Mouse (Mus musculus) forebrain, embryonic 10.5 days (tissue): ENCODE data around the gene Zbtb9. TPM values are rescaled to one million over a fixed set of nuclear protein-coding genes. Genes with fewer than 3 reads are reported as not detected.
A peak's percentile ranks its signal among the peaks of the same experiment; 100 is the strongest.
"Not testable (repeated sequence)": the region's sequence is repeated elsewhere in the genome, so short reads cannot be mapped to it uniquely, and the experiment has no call there.

Source experiments
- DNase-seq: peaks from one replicate; pipeline ENCODE4 v3.0.0-alpha.2; 2017; ENCODE audit warnings: low spot score; ENCODE audit errors: extremely low spot score
- H3K27ac ChIP-seq: fragments of 300-500 bp; sonication (generic); 2 replicates; pipeline ENCODE4 v1.5.1; 2016; ENCODE audit warnings: mild to moderate bottlenecking
- H3K27me3 ChIP-seq: fragments of 300-500 bp; sonication (generic); 2 replicates; pipeline ENCODE4 v1.6.1; 2016; ENCODE audit warnings: mild to moderate bottlenecking; ENCODE audit not compliant: poor library complexity, severe bottlenecking
- H3K36me3 ChIP-seq: fragments of 300-500 bp; sonication (generic); replicated peaks from 2 replicates; pipeline ENCODE4 v1.6.1; 2016; ENCODE audit warnings: mild to moderate bottlenecking, moderate library complexity
- H3K4me1 ChIP-seq: fragments of 300-500 bp; sonication (generic); 2 replicates; pipeline ENCODE4 v1.6.1; 2016
- H3K4me3 ChIP-seq: fragments of 300-500 bp; sonication (generic); 2 replicates; pipeline ENCODE4 v1.5.1; 2016; ENCODE audit warnings: mild to moderate bottlenecking, moderate library complexity
- H3K9me3 ChIP-seq: fragments of 300-500 bp; sonication (generic); 2 replicates; pipeline ENCODE4 v1.6.1; 2016; ENCODE audit warnings: mild to moderate bottlenecking, moderate library complexity
- WGBS: fragments of 180-500 bp; shearing (Covaris S2); methylation state at CpG from one replicate; pipeline ENCODE4 v1.1.7; 2016; 5-methylcytosine and 5-hydroxymethylcytosine counted together
- polyA plus RNA-seq: library from polyadenylated mRNA; unstranded; fragments of >200 nt; fragmentation: Nextera tagmentation; extraction: Ambion mirVana; gene quantifications from 2 replicates; pipeline ENCODE4 v1.2.1, GENCODE M21; 2016

Zbtb9 gene
- polyA plus RNA-seq: 17.5 and 20.1 TPM in 2 replicates

DNA sequence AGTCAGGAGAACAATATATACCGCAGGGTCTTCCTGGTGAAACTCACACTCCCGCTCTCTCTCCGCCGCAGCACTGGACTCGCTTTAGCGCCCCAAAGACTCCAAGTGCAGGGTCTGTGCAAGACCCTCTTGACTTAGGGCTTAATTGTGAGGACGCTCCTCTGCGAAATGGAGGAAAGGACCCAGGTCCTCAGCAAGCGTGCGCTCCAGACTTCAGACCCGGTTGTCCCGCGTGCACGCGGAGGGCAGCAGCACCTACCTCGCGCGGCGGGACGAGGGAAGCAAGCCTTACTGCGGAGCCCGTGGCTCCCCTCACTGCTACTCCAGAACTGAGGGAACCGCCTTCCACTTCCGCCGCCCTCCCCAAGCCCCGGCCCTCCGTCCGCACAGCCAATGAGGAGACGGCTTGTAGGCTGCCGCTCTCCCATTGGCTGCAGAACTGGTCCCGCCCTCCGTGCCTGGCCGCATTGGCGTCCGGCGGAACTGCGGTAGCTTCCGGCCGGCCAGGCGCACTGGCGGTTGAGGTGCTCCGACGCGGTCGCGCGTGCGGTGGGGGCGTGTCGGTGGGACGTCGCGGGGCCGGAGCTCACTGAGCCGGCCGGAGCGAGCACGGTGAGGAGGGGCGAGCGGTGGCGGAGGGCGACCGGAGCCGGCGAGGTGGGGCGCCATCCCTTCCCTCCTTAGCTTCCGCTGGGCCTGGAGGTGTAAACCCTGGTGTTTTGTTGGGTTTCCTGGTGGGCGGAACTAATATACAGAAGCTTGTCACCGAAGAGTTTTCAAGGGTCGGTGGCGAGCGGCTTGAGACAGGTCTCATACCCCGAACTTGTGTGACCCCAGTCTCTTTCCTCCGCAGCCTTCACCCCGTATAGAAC, at the start of gene Zbtb9:
TSS of gene Zbtb9 (plus strand) at position 465 of the 872 bp plus-strand sequence.
- Histone ChIP-seq H3K4me1 (peaks cover 54% of the 10 kb centered on the region), H3K27ac (peak within 1 kb of the TSS; percentile 88), H3K27me3 (no peaks in the 10 kb centered on the region), H3K4me3 (peak within 1 kb of the TSS; percentile 75), H3K36me3 (peaks cover 72% of the 10 kb centered on the region), H3K9me3 (no peaks in the 10 kb centered on the region)
- peak; percentile 96 for DNase-seq
- under 1% methylated on average over 75 of the region's 75 CpGs for WGBS

DNA sequence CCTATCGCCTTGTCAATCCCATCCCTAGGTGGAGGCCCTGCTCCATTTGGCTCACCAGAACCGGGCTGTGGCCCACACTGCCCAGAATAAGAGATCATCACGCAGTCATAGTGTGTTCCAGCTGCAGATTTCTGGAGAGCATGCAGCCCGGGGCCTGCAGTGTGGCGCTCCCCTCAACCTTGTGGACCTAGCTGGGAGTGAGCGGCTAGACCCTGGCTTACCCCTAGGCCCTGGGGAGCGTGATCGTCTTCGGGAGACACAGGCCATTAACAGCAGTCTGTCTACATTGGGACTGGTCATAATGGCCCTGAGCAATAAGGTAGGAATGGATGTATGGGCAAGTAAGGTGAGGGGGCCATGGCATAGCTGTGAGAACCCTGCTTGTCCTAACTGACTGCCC, 47.6 kb upstream of the Zbtb9 start:
- DNase-seq, H3K9me3 ChIP-seq, H3K4me3 ChIP-seq, H3K27ac ChIP-seq, H3K27me3 ChIP-seq, H3K4me1 ChIP-seq: not testable (repeated sequence)
- peaks cover 93% of the 10 kb centered on the region for H3K36me3 ChIP-seq
- 95% methylated on average over 9 of the region's 9 CpGs for WGBS

DNA sequence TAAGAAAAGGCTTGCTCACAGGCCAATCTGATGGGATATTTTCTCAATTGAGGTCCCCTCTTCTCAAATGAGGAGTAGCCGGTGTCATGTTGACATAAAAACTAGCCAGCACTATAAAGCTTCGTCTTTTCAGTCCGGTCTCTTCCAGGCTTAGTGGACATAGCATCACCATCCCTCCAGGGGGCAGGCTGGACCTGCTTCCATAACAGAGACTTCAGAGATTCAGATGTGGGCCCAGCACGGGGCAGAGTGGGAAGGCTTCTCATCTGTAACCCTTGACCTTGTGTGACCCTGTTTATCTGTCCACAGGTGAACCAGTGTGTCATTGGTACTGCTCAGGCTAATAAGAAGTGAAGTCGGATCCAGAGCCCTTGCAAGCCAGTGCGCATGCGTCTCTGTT, 41.2 kb upstream of the Zbtb9 start:
- H3K36me3 ChIP-seq: peaks cover 83% of the 10 kb centered on the region
- DNase-seq: not testable (repeated sequence)

DNA sequence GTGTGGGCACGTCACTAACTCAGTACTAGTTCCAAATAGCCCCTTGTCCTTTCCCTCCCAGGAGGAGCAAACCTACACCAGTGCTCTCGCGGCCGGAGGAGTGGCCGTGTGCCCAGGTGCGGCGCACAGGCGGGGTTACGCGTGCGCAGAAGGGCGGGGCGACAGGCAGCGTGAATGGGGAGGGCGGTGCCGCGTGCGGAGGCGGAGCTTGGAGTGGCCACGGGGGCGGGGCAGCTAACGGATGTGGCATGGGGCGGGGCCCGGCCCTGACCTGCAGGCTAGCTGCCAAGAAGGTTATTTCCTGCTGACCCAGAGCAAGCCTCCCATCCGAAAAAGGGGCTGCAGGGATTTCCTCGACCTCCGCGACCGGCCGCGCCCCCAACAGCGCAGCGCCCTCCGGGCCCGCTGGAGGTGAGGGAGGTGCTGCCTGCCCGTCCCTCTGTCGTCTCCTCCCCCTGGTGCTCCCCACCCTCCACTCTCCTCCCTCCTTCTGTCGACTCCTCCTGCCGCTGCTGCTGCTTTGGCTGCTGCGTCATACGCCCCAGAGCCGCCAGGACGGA, 40.0 kb upstream of the Zbtb9 start, which contains the start of gene Phf1:
TSS of gene Phf1 (plus strand) at position 214 of the 560 bp plus-strand sequence.
- Histone ChIP-seq H3K4me3 (peak within 1 kb of the TSS; percentile 67), H3K9me3 (no peaks in the 10 kb centered on the region), H3K27me3 (no peaks in the 10 kb centered on the region), H3K36me3 (peaks cover 83% of the 10 kb centered on the region), H3K4me1 (peaks cover 30% of the 10 kb centered on the region), H3K27ac (peak within 1 kb of the TSS; percentile 87)
- peak; percentile 93 for DNase-seq
- 0% methylated on average over 34 of the region's 43 CpGs for WGBS

More for the DNA sequence above, 41.2 kb upstream of the Zbtb9 start:
- not testable (repeated sequence) for H3K27me3 ChIP-seq, H3K4me3 ChIP-seq, H3K27ac ChIP-seq, H3K9me3 ChIP-seq
- H3K4me1 ChIP-seq: peaks cover 20% of the 10 kb centered on the region
- WGBS: 72% methylated on average over 7 of the region's 7 CpGs

- peak overlapping the region; percentile 87 for H3K27ac ChIP-seq
- H3K27me3 ChIP-seq: no peaks in the 10 kb centered on the region
- H3K4me3 ChIP-seq: peak overlapping the region; percentile 67
- peaks cover 35% of the 10 kb centered on the region for H3K4me1 ChIP-seq
- H3K9me3 ChIP-seq: no peaks in the 10 kb centered on the region
- peaks cover 79% of the 10 kb centered on the region for H3K36me3 ChIP-seq
- 10% methylated on average over 13 of the region's 13 CpGs for WGBS
- DNase-seq: no peak
These were observed 39.5 kb upstream of the Zbtb9 start for GRCm38 (mm10) chr17:26933419-26933818.

DNA sequence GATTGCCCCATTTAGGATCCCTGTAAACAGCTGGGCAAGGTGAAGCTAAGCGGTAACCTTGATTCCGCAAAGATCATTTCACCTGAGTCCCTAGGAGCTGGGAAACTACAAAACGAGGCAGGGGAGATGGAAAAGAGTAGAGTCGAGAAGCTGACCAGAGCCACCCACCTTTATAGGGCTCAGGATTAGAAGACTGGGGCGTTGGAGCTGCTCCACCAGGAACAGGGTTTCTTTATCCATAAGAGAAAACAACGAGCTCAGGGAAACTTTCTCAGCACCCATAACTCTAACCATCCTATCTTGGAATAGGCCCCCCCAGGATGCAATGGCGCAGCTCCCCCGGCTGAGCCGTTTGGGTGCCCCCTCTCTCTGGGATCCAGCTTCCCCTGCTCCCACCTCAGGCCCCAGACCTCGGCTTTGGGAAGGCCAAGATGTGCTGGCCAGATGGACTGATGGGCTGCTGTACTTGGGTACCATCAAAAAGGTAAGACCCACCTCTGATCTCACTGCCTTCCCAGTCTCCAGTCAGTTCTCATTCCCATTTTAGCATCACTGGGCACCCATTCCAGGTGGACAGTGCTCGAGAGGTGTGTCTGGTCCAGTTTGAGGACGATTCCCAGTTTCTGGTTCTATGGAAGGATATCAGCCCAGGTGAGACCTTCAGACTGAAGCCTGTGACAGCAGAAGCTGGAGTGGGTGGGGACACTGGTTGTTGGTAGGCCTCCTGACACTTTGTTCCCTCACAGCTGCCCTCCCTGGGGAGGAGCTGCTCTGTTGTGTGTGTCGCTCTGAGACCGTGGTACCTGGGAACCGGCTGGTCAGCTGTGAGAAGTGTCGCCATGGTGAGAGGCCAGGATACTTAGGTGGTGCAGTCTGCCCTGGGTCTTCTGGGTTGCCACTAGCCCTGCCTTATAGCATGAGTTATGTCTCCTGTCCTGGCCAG, 38.8 kb upstream of the Zbtb9 start:
- H3K4me3 ChIP-seq: peak overlapping the region; percentile 67
- peaks cover 41% of the 10 kb centered on the region for H3K4me1 ChIP-seq
- peaks cover 72% of the 10 kb centered on the region for H3K36me3 ChIP-seq
- H3K9me3 ChIP-seq: no peaks in the 10 kb centered on the region
- no peak for DNase-seq
- WGBS: 83% methylated on average over 16 of the region's 16 CpGs
- no peaks in the 10 kb centered on the region for H3K27me3 ChIP-seq
- 0 out of 2 replicates have a peak overlapping the region, but pooled peaks have one; percentile 87 for H3K27ac ChIP-seq

- no peak for DNase-seq
- H3K27me3 ChIP-seq: no peaks in the 10 kb centered on the region
- H3K4me1 ChIP-seq: peaks cover 45% of the 10 kb centered on the region
- no peaks in the 10 kb centered on the region for H3K9me3 ChIP-seq
- WGBS: 91% methylated on average over 9 of the region's 9 CpGs
- H3K4me3 ChIP-seq: no peak overlapping the region
- no peak overlapping the region for H3K27ac ChIP-seq
- peaks cover 63% of the 10 kb centered on the region for H3K36me3 ChIP-seq
These were observed 37.9 kb upstream of the Zbtb9 start for GRCm38 (mm10) chr17:26935027-26935426.

GRCm38 (mm10) chr17:26936453-26936852, 36.5 kb upstream of the Zbtb9 start:
- no peak overlapping the region for H3K27ac ChIP-seq
- DNase-seq: no peak
- H3K4me1 ChIP-seq: peaks cover 59% of the 10 kb centered on the region
- peaks cover 49% of the 10 kb centered on the region for H3K36me3 ChIP-seq
- no peak overlapping the region for H3K4me3 ChIP-seq
- H3K27me3 ChIP-seq: no peaks in the 10 kb centered on the region
- no peaks in the 10 kb centered on the region for H3K9me3 ChIP-seq
- 86% methylated on average over 12 of the region's 12 CpGs for WGBS

GRCm38 (mm10) chr17:26936921-26937695, 35.9 kb upstream of the Zbtb9 start:
- Histone ChIP-seq H3K36me3 (peaks cover 43% of the 10 kb centered on the region), H3K27ac (no peak overlapping the region), H3K4me3 (peak overlapping the region; percentile 84; the same call in 1 of the 2 replicates), H3K27me3 (no peaks in the 10 kb centered on the region), H3K4me1 (peaks cover 66% of the 10 kb centered on the region), H3K9me3 (no peaks in the 10 kb centered on the region)
- no peak for DNase-seq
- 91% methylated on average over 15 of the region's 15 CpGs for WGBS

DNA sequence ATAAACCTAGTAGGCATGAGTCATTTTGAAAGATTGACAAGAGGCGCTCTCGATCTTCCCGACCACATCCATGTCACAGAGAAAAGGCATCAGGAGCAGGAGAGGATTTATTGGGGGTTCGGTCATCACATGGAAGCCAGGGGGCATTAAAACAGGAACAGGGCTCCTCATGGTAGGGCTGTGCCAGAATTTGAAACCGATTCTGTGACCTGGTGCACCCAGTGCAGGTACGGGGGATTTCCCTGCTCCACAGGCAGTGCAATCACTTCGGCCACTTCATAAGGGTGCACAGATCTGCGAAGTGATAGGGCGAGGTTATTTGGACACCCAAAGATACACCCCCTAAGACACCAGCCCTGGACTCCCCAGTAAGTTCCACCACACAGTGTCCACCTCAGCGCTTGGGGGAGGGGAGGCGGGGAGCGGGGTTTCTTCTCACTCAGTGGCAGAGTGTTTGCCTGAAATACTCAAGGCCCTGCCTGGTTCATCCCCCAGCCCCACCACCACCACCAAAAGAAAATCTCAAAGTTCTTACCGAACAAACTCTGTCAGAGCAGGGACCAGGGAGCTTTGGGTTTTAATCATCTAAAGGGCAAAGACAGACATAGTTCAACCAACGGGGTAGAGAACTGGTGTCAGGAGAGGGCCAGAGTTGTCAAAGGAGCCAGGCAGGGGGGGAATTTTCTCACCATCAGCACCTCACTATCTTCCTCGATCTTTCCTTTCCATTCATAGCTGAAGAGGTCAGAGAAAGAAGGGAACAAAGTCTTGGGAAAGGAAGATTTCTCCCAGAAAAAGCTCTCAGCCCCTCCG, 34.9 kb upstream of the Zbtb9 start:
- Histone ChIP-seq H3K27ac (peak overlapping the region; percentile 96), H3K4me3 (peak overlapping the region; percentile 84), H3K36me3 (peaks cover 42% of the 10 kb centered on the region), H3K27me3 (no peaks in the 10 kb centered on the region), H3K9me3 (no peaks in the 10 kb centered on the region), H3K4me1 (peaks cover 66% of the 10 kb centered on the region)
- WGBS: 63% methylated on average over 16 of the region's 16 CpGs
- no peak for DNase-seq

DNA sequence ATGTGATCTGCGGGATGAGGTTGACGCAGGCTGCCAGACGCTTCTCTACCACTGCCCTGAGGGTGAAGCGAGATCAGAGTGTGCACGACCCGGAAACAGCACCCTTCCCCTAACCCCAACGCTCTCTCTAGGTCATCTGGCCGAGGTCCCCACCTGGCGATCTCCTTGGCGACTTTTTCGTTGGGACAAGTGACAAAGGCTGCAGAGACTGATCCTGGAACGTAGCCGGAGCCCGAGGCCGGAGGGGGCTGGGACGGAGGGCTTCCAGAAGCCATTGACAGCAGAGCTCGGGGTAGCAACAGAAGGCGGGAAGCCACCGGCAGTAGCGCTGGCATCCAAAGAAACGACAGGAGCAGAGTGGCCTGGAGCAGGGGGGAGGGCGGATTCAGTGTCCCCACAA, 34.2 kb upstream of the Zbtb9 start:
- Histone ChIP-seq H3K27ac (peak overlapping the region; percentile 96), H3K4me1 (peaks cover 60% of the 10 kb centered on the region), H3K9me3 (no peaks in the 10 kb centered on the region), H3K36me3 (peaks cover 42% of the 10 kb centered on the region), H3K27me3 (no peaks in the 10 kb centered on the region), H3K4me3 (peak overlapping the region; percentile 84)
- DNase-seq: peak; percentile 39
- WGBS: under 1% methylated on average over 22 of the region's 22 CpGs
